Mouse (Mus musculus) heart, adult 18-20 months (tissue): ENCODE results near the gene Fads1. TPM values are rescaled to one million over a fixed set of nuclear protein-coding genes. Genes with fewer than 3 reads are reported as not detected.
A peak's percentile ranks its signal among the peaks of the same experiment; 100 is the strongest.

Experiments
- DNase-seq, 2 experiments: peaks; one replicate each; pipeline ENCODE4 v3.0.0; 2021 to 2022; ENCODE audit warnings: mixed read lengths in 1 of 2
- total RNA-seq, 2 experiments: library from RNA; stranded (reverse); gene quantifications; 2 replicates each; pipeline ENCODE4 v1.2.3; 2021

The Fads1 gene
- total RNA-seq, 2 experiments from 2014 or later: 23.6 to 26.1 TPM

DNA sequence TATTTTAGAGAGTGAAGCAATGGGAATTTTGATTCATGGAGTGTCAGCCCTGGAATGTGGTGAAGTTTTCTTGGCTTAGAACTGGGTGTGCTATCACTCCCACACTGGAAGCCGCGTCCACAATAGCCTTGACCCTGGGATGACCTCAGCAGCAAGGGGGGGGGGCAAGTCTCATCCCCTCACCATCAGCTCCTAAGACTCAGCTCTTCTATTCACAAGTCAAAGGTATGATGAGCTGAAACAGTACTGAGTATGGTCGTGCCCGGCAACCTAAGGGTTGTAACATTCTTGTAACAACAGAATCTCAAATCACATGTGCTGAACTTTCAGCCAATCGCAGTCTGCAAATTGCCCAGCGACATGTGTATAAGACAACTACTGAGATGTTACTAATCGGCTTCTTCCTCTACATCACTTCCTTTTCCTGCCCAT lies 5.7 kb upstream of the Fads1 start:
- no peak for DNase-seq

DNA sequence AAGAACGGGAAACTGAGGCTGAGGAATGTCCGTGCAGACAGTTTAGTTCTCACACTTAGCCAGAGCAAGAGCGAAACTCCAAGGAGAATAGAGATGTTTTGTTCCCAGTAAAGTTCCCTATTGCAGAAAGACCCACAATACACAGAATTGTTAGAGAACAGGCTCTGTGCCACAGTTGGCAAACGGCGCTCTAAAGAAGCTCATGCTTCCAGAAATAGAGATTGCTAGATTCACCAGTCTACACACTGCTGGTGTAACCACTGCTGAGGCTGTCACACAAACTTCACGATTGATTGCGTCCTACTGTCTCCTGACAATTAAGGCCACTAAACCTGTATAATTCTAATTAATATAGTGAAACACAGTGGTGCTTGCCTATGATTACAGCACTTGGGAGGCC lies 1.5 kb upstream of the Fads1 start:
- peak; percentile 35 to 38 for DNase-seq

DNA sequence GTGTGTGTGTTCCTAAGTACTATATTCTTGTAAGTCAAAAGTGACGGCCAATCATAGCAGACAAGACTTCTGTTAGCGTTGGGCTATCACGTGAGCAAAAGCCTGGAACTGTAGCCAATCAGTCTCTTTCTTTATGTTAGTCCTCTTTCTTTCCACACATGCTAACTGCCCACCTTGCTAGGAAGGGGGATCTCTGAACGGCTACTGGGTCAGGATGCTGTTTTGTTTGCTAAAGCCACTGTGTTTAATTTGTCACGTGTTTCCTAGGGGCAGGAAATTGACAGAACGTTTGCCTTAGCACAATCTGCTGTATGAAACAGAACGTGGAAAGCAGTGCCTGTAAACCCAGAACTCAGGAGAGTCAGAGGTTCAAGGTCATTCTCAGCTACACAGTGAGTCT lies 546 bp upstream of the Fads1 start:
- no peak for DNase-seq

DNA sequence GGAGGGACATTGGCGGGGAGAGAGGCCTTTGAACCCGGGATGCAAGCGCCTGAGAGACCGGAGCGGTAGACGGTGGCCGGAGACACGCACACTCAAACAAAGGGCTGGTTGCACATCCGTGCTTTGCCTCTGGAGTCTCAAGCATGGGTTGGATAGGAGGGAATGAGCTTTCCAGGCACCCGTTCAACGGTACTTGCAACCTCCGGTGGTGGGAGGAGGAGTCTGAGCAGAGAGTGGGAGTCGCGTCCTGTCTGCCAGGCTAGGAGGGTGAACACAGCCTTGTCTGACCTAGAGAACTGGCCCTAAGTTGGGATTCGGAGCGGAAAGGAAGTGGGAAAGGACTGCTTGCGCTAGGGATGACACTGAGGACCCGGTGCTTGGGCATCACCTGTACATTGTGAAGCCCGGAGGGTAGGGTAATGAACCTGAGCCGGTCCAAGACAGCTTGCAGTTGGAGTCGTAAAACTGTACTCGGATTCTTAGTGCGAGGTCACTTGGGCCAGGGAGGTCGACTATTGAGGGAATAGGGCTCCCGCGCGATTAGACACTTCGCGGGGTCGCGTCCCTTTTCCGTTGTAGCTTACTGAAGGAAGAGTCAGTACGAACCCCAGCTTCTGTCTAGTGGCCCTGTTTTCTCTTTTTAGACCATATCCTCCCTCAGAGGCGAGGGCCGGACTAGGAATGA lies 753 bp downstream of the Fads1 start:
- DNase-seq: peak; percentile 80

DNA sequence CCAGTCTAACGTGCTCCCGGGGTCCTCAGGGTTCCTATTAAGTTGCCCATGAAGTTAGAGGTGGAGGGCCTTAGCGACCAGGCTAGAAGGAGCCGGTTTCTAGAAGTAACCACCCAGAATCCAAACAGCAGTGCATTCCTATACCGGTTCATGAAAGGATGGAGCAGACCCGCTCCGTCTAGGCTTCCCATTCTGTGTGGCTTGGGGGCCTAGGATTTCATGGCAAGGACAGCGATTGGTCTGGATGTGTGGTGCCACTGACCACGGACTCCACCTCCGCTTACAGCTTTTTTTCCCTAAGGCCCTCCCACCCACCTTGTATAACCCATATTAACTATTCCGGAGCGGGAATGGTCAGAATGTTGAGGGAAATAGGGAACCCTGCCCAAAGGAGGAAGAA lies 1.4 kb downstream of the Fads1 start:
- no peak for DNase-seq

DNA sequence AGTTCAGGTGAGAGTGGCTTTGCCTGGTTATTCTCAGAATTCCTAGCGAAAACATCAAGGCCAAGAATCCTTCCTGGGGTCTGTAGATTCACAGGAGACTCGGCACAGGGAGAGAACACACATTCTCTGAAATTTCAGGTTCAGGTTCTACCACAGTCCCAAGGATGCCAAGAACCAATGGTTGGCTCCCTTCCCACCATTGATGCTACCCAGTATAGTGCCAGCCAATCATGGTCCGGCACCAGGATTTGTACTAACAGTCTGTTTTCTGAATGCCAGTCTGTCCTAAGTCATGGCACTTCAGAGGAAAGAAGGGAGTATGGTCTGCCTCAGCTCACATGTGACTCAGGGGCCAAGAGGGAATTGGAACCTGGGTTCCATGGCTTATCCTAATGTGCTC lies 3.2 kb downstream of the Fads1 start:
- DNase-seq: no peak

DNA sequence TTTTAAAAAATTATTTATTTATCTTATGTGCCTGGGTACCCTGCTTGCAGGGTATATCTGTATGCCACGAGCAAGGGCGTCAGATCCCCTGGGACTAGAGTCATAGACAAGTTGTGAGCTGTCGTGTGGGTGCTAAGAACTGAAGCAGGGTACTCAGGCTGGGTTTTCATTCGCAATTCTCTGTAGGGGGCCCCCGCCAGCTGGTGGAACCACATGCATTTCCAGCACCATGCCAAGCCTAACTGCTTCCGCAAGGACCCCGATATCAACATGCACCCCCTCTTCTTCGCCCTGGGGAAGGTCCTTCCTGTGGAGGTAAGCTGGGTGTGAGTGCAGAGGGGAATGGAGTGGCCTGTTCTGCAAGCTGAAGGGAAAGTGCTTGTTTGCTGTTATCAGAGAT lies 3.9 kb downstream of the Fads1 start:
- no peak for DNase-seq

DNA sequence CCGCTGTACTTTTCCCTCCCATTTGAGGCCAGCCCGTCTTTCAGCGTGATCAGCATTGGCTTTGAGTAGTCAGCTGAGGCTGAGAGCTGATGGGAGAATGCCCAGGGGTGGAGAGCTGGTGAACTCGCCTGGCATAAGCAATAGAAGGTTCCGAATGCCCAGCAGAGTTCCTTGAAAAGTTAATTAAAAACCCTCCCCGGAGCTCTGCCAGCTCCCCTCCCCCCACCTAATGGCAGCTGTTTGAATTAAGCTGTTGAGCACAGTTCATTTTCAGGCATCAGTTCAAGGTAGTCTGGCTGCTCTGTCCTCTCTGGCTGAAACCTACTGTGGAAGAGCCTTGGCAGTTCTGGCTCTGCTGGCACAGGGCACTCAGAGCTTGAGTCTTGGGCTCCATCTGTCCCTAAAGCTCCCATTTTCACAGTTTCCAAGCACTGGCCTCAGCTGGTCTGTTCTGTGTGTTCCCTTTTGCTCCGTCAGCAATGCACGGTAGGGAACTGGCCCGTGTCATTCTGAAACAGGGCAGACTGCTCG lies 5.7 kb downstream of the Fads1 start:
- DNase-seq: peak in 1 of 2 experiments; percentile 36

DNA sequence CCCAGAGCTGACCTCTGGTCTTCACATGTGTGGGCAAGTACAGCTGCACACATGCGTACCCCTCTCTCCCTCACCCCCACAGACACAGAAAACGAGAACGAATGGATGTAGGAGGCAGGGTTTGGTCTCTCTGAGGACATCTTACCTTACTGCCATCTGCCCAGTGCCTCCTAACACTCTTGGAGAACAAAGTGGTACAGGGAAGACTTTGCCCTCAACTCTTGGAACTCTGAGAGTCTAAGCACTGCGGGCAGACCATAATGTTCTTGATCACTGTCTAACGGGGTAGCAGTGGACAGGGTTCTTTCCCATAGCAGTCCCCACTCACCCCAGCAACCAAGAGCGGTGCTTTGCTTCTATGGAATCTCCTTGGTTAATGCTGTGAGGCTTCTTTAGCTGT lies 6.3 kb downstream of the Fads1 start:
- no peak for DNase-seq

DNA sequence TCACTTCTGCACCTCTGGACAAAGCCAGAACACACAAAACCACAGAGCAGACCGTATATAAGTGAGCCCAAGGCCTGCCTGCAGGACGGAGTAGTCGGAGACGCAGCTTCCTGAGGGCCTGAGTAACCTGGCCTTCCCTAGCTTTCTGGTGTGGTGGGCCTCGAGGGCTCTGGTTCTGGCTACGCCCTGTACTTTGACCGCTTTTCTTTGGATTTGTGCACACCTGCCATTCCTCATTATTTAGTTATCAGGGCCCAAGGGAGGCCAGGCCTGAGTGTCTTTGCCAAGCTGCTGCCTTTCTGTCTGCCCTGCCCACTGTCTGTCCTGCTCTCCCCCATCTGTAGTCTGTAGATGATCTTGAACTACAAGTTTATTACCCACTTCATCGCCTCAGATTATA lies 7.3 kb downstream of the Fads1 start:
- no peak for DNase-seq

DNA sequence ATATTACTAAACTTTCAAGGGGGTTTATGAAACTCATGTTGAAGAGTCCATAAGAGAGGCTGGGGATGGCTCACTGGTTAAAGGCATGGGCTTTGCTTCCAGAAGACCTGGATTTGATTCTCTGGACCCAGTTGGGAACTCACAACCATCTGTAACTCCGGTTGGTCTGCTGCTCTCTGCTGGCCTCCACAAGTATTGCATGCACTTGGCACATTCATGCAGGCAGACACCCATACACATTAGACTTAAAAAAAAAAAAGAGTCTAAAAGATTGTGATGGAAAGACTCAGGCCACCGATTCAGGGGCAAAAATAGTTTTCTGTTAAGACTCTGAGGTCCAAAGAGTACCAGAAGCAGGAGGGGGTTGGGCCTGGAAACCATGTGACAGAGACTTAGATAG lies 8.1 kb downstream of the Fads1 start:
- peak; percentile 72 to 86 for DNase-seq

DNA sequence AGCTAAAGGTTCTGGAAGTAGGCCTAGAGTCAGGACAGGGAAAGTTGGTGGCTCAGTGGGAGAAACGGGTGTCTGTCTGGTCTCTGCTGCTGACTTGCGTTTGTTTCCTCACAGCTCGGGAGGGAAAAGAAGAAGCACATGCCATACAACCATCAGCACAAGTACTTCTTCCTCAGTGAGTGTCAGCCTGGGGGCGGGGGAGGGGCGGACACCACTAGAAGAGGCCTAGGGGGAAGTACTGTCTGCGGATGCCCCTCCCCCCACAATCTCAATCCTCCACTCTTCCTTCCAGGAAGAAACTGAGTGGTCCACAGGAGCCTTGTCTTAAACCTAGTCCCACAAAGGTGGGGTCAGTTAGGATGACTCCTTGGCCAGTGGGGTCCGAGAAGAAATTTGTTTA lies 8.6 kb downstream of the Fads1 start:
- peak; percentile 35 to 45 for DNase-seq

DNA sequence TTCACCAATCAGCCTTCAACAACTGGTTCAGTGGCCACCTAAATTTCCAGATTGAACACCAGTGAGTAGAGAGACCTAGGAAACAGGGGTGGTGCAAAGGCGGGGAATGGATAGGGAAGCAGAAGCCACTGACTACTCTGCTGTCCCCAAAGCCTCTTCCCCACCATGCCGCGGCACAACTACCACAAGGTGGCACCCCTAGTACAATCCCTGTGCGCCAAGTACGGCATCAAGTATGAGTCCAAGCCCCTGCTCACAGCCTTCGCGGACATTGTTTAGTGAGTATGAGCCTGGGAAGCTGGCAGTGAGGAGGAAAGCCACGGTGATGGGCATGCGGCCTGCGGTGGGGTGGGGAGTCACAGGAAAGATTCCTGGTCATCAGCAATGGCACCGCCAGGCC lies 11.6 kb downstream of the Fads1 start:
- DNase-seq: no peak

DNA sequence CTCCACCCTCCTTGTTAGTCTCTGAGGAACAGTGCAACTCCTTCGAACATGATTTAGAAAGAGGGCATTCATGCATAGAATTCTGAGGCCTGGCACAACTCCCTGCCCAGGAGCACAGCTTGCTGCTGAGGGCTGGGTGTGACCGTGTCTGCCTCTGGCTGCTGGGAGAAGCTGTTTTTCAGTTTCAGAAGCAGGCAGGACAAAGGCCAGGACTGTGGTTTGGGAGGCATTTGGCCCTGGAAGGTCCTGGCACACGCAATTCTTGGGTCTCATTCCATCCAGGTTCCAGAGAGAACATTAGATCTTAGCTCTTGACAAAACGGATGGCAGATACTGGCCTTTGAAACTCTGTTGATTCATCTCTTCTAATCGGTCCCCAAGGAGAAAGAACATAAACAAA lies 12.6 kb downstream of the Fads1 start:
- DNase-seq: no peak

DNA sequence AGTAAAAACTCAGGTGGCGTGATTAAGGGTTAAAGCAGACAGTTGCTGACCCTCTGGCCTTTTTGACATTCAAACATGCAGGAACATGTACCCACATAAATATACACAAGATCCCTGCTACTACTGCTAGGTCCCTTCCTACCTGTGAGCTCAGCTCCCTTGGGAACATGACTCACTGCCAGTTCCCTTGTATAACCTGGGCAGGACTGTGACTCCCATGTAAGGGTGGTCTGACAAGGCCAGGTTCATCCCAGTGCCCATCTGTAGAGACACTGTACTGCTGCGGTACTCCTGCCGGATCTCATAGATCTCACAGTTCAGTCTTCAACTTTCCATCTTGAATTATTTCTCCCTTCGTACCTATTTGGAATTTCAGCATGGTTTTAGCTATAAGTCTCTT lies 14.4 kb downstream of the Fads1 start:
- DNase-seq: no peak

DNA sequence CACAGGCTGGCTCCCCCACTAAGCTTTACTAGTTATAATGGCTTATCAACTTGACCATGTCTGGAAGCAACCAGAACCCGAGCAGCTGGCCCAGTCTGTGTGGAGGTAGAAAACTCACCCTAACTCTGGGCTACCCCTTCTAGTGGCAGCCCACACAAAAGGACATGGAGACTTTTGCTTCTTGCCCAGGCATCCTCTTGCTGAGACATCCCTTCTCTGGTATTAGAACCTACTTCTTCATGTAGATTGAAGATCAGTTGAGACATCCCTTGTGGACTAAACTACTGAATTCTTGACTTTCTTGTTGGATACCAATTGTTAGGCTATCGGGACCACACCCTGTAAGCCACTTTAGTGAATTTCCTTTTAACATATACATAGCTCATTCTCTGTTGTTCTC lies 15.6 kb downstream of the Fads1 start:
- DNase-seq: no peak

DNA sequence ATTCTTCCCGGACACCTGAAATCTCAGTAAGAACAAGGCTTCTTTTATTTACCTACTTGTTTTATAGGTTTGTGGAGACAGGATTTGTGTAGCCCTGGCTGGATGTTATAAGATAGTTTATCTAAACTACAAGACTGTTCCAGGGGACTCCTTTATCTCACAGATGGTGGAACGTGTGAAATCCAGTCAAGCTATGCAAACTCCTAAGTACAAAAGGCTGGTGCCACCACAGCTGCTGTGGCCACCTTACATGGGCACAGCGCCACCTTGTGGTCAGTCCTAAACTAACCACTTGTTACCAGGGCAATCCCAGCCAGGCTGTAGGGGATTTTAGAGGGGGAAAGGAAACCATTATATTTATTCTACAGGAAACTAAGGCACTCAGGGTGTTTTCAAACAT lies 16.0 kb downstream of the Fads1 start:
- DNase-seq: peak; percentile 75 to 88

DNA sequence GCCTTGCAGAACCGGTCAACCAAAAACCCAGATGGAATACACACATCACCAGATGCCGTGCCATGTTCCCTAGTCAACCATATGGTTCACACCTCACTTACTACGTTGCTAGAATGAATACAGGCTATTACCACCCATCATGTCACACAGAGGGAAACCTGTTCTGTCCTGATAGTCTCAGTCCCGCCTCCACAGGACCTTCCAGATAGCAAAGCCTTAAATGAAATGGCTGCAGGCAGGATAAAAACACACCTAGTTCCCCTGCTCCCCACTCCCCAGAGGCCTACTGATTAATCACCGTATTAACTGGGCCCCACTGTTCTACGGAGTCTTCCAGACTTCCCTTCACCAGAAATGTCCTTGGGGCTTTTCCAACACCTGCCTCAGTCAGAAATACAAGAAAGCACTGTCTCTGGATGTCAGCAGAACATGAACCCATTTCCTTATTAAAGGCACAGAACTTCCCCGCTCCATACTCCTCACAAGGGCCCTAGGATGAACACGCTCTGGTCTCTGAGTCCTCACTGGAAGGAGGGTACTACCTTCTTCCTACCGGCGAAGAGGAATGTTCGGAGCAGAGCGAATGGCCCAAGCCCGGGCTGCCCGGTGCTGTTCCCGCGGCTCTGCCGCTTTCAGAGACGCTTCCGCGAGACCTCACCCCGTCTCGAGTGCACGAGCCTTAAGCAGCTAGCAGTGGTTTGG lies 20.6 kb downstream of the Fads1 start:
- DNase-seq: no peak

DNA sequence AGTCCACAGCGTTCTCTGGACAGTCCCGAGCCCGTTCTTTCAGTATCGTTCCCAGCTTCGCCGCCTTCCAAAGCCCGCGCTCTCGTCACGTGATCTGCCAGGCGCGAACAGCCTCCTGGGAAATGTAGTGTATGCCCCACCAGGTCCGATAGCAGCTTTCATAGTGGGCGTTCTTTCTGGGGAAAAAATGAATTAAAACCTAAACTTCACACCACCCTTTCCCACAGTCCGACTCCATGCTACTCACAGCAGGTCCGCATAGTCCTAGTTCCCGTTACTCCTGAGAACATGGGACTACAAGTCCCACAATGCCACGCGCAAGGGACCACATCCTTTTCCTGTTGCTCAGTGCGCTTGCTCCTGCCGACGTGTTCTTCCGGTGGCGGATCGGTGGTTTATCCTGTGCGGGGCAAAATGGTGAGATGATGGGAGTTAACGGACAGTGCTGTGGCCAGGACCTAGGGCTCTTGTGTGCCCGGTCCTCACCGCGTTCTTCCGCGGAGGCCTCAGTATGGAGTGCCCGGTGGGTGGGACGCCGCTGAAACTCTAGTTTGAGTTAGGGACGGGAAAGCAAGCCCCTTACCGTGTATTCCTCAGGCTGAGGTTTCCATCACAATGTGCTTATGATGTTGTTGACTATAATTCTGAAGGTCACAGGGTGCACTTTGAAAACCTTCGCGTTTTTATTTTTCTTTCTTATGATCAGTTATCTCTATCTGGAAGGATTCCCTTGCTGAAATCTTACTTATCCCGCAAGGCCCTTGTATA lies 21.3 kb downstream of the Fads1 start, which contains the start of the genes Tmem258 and Fen1:
TSS of gene Tmem258 (plus strand) at position 167 of the 768 bp plus-strand sequence.
TSS of gene Fen1 (minus strand) at position 322 of the 768 bp plus-strand sequence.
- peak; percentile 92 to 98 for DNase-seq

DNA sequence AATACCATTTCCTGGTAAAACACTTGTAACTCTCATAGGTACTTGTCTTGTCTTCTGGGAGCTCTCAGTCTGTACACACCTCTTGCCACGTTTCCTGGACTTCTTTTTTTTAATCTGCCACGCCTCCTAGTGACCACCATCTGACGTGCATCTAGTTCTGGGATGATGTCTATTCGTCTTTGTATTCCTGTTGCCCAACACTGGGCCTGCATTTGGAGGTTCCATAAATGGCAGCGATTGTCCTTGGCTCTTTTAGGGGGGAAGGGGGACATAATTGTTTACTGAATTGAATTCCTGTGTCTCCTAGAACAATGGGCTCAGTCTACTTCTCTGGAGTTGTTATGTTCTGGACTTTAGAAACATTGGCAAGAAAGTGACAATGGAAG lies 21.9 kb downstream of the Fads1 start:
- peak; percentile 58 to 60 for DNase-seq

DNA sequence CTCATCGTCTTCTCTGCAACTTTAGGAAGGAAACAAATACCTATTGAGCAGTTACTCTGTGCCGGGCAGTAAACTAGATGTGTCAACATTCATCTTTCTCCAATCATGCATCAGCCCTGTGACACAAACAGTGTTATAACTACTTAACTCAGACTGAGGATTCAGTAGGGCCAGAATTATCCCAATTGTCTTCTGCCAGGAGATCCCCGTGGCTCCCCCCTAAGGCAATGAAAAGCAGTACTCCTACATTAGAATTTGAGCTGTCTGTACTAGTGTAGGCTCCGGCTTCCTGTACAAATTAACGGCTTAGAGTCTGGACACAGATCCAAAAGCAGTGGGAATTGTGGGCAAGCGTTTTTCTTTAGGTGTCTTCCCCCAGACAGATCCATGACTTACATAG lies 22.4 kb downstream of the Fads1 start:
- DNase-seq: no peak

DNA sequence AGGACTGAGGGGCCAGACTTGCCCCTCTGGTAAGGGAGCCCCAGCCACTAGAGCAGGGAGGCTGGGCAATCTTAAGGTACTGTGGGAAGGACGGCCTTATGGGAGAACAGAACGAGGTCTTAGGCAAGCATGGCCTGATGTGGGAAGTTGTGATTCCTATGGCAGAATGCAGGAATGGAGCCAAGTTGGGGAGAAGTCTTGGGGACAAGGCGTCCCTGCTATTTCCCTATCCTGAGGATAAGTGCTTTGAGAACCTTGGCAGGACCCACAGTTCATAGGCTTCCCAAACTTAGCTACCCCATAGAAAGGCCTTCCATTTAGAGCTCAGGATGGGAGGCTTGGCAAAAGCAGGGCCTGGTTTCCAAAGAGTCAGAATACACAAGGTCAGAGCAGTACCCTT lies 26.2 kb downstream of the Fads1 start:
- peak; percentile 63 to 81 for DNase-seq

DNA sequence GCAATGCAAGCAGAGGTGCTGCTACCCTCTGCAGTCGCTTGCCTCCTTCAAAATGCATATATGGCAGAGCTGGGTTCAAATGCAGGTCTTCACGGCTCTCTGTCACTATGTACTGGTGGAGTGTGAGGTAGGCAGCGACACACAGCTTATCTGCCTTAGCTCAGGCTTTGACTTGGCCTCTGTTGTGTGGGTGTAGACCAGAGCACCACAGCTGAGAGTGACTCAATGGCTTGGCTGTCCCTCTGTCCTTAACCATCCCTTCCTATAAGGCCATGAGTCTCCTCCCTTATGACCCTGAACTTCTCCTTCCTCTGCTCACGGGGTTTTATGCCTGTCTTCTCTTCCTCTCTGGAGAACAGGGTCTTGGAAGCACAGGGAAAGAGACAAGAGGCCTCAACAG lies 28.2 kb downstream of the Fads1 start:
- no peak for DNase-seq
